Mouse (Mus musculus): ENCODE measurements around the gene Arf1. TPM values are rescaled to one million over a fixed set of nuclear protein-coding genes. Genes with fewer than 3 reads are reported as not detected.

Arf1 gene
- total and polyA plus RNA-seq, 3 experiments: 498 to 733 (median 509) TPM

GRCm38 (mm10) chr11:59224470-59224869 lies 3.6 kb downstream of the Arf1 start:
- Histone ChIP-seq H3K9ac (ENCODE audit: insufficient read depth, low read depth) (no peak overlapping the region; the same call in 1 of the 2 replicates), H3K4me3 (replicated peaks in 1 of 3; ENCODE audit: low read depth in 2 of 3, low read length in 2 of 3, poor library complexity in 1 of 3) (no peak overlapping the region), H3K27me3 (replicated peaks) (no peaks in the 10 kb centered on the region), H3K9me3 (replicated peaks; ENCODE audit: low read length) (no peaks in the 10 kb centered on the region), H3K79me2 (replicated peaks; ENCODE audit: control insufficient read depth, extremely low read depth, insufficient read depth, poor library complexity, severe bottlenecking) (peaks cover 84% of the 10 kb centered on the region), H3K4me1 (ENCODE audit: control insufficient read depth in 1 of 2, insufficient read depth in 2 of 2) (peaks cover 28 to 77% of the 10 kb centered on the region in 2 experiments), H3K4me2 (ENCODE audit: insufficient read depth, low read depth, poor library complexity, severe bottlenecking) (peak overlapping the region; percentile 39; the same call in 1 of the 2 replicates), H3K36me3 (replicated peaks in 1 of 2; ENCODE audit: control insufficient read depth in 1 of 2, insufficient read depth in 1 of 2, low read length in 1 of 2) (peaks cover 17 to 58% of the 10 kb centered on the region in 2 experiments), H3K27ac (ENCODE audit: insufficient read depth, low read depth) (no peak overlapping the region)
- dilution Hi-C loops (cut with MboI; ENCODE audit: extremely low pct_ligation_motif_present, extremely low pct_unique_long_range_greater_than_20kb, low sequenced_read_pairs): no loop called here
- in situ Hi-C loops (cut with MboI; ENCODE audit: low pct_ligation_motif_present, low pct_unique_long_range_greater_than_20kb, low sequenced_read_pairs): no loop called here
- no peak for TF ChIP-seq NRF1 (IDR thresholded peaks at IDR 0.05; ENCODE audit: low read depth, low read length)
- no peak for TF ChIP-seq SMC3 (IDR thresholded peaks at IDR 0.05; ENCODE audit: low read depth, low read length)
- no peak for TF ChIP-seq POLR2AphosphoS2 (IDR thresholded peaks at IDR 0.05; ENCODE audit: low read depth, low read length)
- DNase-seq (ENCODE audit: extremely low read depth): no peak

GRCm38 (mm10) chr11:59224025-59224424 lies 4.0 kb downstream of the Arf1 start:
- Histone ChIP-seq H3K27me3 (replicated peaks) (no peaks in the 10 kb centered on the region), H3K4me3 (replicated peaks in 1 of 3; ENCODE audit: low read depth in 2 of 3, low read length in 2 of 3, poor library complexity in 1 of 3) (no peak overlapping the region), H3K4me1 (ENCODE audit: control insufficient read depth in 1 of 2, insufficient read depth in 2 of 2) (peaks cover 26 to 75% of the 10 kb centered on the region in 2 experiments), H3K4me2 (ENCODE audit: insufficient read depth, low read depth, poor library complexity, severe bottlenecking) (peak overlapping the region; percentile 39; the same call in 1 of the 2 replicates), H3K9ac (ENCODE audit: insufficient read depth, low read depth) (no peak overlapping the region), H3K36me3 (replicated peaks in 1 of 2; ENCODE audit: control insufficient read depth in 1 of 2, insufficient read depth in 1 of 2, low read length in 1 of 2) (peaks cover 20 to 62% of the 10 kb centered on the region in 2 experiments), H3K27ac (ENCODE audit: insufficient read depth, low read depth) (no peak overlapping the region), H3K79me2 (replicated peaks; ENCODE audit: control insufficient read depth, extremely low read depth, insufficient read depth, poor library complexity, severe bottlenecking) (peaks cover 88% of the 10 kb centered on the region), H3K9me3 (replicated peaks; ENCODE audit: low read length) (no peaks in the 10 kb centered on the region)
- dilution Hi-C loops (cut with MboI; ENCODE audit: extremely low pct_ligation_motif_present, extremely low pct_unique_long_range_greater_than_20kb, low sequenced_read_pairs): no loop called here
- in situ Hi-C loops (cut with MboI; ENCODE audit: low pct_ligation_motif_present, low pct_unique_long_range_greater_than_20kb, low sequenced_read_pairs): no loop called here
- DNase-seq (ENCODE audit: extremely low read depth): no peak
- no peak for TF ChIP-seq UBTF (IDR thresholded peaks at IDR 0.05; ENCODE audit: low read depth, low read length)
- TF ChIP-seq ETS1 (conservative IDR thresholded peaks at IDR 0.05; ENCODE audit: low read depth, low read length): no peak
- no peak for TF ChIP-seq ELF1 (IDR thresholded peaks at IDR 0.05; ENCODE audit: low read depth, low read length)
- no peak for TF ChIP-seq MAFK (IDR thresholded peaks at IDR 0.05; ENCODE audit: insufficient replicate concordance, low read length)
- no peak for TF ChIP-seq JUN (IDR thresholded peaks at IDR 0.05; ENCODE audit: insufficient read depth, low read depth, low read length)
- TF ChIP-seq BHLHE40 (IDR thresholded peaks at IDR 0.05; ENCODE audit: low read depth, low read length): no peak
- TF ChIP-seq NELFE (IDR thresholded peaks at IDR 0.05; ENCODE audit: low read depth, low read length): no peak
- no peak for TF ChIP-seq KAT2A (IDR thresholded peaks at IDR 0.05; ENCODE audit: insufficient replicate concordance, low read length)
- TF ChIP-seq HCFC1 (IDR thresholded peaks at IDR 0.05; ENCODE audit: low read depth, low read length): no peak
- TF ChIP-seq RCOR1 (conservative IDR thresholded peaks at IDR 0.05; ENCODE audit: low read depth, low read length): no peak
- no peak for TF ChIP-seq SIN3A (IDR thresholded peaks at IDR 0.05; ENCODE audit: low read length)
- TF ChIP-seq ZKSCAN1 (IDR thresholded peaks at IDR 0.05; ENCODE audit: borderline replicate concordance, low read depth, low read length): no peak
- no peak for TF ChIP-seq RAD21 (IDR thresholded peaks at IDR 0.05; ENCODE audit: low read depth, low read length)
- TF ChIP-seq ZNF384 (IDR thresholded peaks at IDR 0.05; ENCODE audit: low read depth, low read length): no peak
- no peak for TF ChIP-seq ZMIZ1 (IDR thresholded peaks at IDR 0.05; ENCODE audit: low read depth, low read length)
- TF ChIP-seq POLR2AphosphoS2 (IDR thresholded peaks at IDR 0.05; ENCODE audit: low read depth, low read length): no peak
- TF ChIP-seq ZC3H11A (IDR thresholded peaks at IDR 0.05; ENCODE audit: low read depth, low read length): no peak
- TF ChIP-seq MAZ (IDR thresholded peaks at IDR 0.05; ENCODE audit: low read depth, low read length): no peak
- no peak for TF ChIP-seq USF2 (conservative IDR thresholded peaks at IDR 0.05; ENCODE audit: low read depth, low read length)
